Mouse (Mus musculus) stomach, embryonic 15.5 days (tissue): ENCODE data around the gene Nat9. TPM values are rescaled to one million over a fixed set of nuclear protein-coding genes. Genes with fewer than 3 reads are reported as not detected.

Source experiments
- ATAC-seq: fragments of 200-750 bp; cut with Nextera tagmentation; 2 replicates; pipeline ENCODE4 v1.8.0; 2017; ENCODE audit warnings: low read depth, moderate number of reproducible peaks, moderate TSS enrichment; ENCODE audit not compliant: insufficient read depth, low FRiP score
- H3K27ac ChIP-seq: fragments of 300-500 bp; sonication (generic); 2 replicates; pipeline ENCODE4 v1.5.1; 2015; ENCODE audit warnings: mild to moderate bottlenecking, inconsistent platforms
- H3K27me3 ChIP-seq: fragments of 300-500 bp; sonication (generic); replicated peaks from 2 replicates; pipeline ENCODE4 v1.6.1; 2015; ENCODE audit warnings: inconsistent platforms
- H3K36me3 ChIP-seq: fragments of 300-500 bp; sonication (generic); 2 replicates; pipeline ENCODE4 v1.6.1; 2015; ENCODE audit warnings: inconsistent platforms
- H3K4me1 ChIP-seq: fragments of 300-500 bp; sonication (generic); 2 replicates; pipeline ENCODE4 v1.6.1; 2015; ENCODE audit warnings: inconsistent platforms
- H3K4me2 ChIP-seq: fragments of 300-500 bp; sonication (generic); 2 replicates; pipeline ENCODE4 v1.6.1; 2015; ENCODE audit warnings: mild to moderate bottlenecking, inconsistent platforms
- H3K4me3 ChIP-seq: fragments of 300-500 bp; sonication (generic); replicated peaks from 2 replicates; pipeline ENCODE4 v1.5.1; 2015; ENCODE audit warnings: inconsistent platforms
- H3K9ac ChIP-seq: fragments of 300-500 bp; sonication (generic); 2 replicates; pipeline ENCODE4 v1.6.1; 2015; ENCODE audit warnings: inconsistent platforms
- H3K9me3 ChIP-seq: fragments of 300-500 bp; sonication (generic); 2 replicates; pipeline ENCODE4 v1.6.1; 2016; ENCODE audit warnings: inconsistent platforms
- WGBS: fragments of 180-500 bp; shearing (Covaris S2); methylation state at CpG from one replicate; pipeline ENCODE4 v1.1.7; 2015; 5-methylcytosine and 5-hydroxymethylcytosine counted together
- polyA plus RNA-seq: library from polyadenylated mRNA; unstranded; fragments of >200 nt; fragmentation: Nextera tagmentation; extraction: Ambion mirVana; gene quantifications from 2 replicates; pipeline ENCODE4 v1.2.1, GENCODE M21; 2015

The Nat9 gene
- polyA plus RNA-seq, 1 experiment from 2014 or later, result 23.2 TPM

GRCm38 (mm10) chr11:115208776-115209732 is 21.4 kb upstream of the Nat9 start:
- no peaks in the 10 kb centered on the region; the same call in 1 of the 2 replicates for H3K27me3 ChIP-seq
- H3K9me3 ChIP-seq, result no peaks in the 10 kb centered on the region
- H3K27ac ChIP-seq, result no peak overlapping the region
- WGBS, result 77% methylated on average over 25 of the region's 25 CpGs
- H3K4me3 ChIP-seq, result no peak overlapping the region
- H3K4me2 ChIP-seq, result no peak overlapping the region
- ATAC-seq, result no peak
- H3K9ac ChIP-seq, result no peak overlapping the region
- 0 out of 2 replicates have a peak, but pooled peaks cover 5% of the 10 kb centered on the region for H3K4me1 ChIP-seq
- H3K36me3 ChIP-seq, result no peaks in the 10 kb centered on the region

DNA sequence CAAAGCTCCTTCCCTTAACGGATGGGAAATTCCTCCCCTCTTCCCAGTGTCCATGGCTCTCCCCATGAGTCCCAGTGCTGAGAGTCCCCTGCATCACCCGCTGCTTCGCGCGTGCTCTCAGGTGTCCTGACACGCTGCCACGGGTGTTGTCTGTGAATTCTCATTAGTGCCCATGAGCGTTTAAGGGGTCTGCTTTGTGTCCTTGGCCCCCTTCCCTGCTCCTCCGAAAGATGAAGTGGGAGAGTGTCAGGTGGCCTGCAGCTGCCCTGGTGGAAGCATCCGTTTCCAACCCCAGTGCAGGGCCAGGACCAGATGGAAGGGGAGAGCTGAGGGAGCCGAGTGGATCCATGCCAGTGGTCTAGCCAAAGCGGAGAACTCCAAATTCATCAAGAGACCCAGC is 20.5 kb upstream of the Nat9 start:
- Histone ChIP-seq H3K9ac (no peak overlapping the region), H3K9me3 (no peaks in the 10 kb centered on the region), H3K4me2 (no peak overlapping the region), H3K4me1 (0 out of 2 replicates have a peak, but pooled peaks cover 5% of the 10 kb centered on the region), H3K36me3 (no peaks in the 10 kb centered on the region), H3K4me3 (no peak overlapping the region), H3K27ac (no peak overlapping the region), H3K27me3 (no peaks in the 10 kb centered on the region; the same call in 1 of the 2 replicates)
- no peak for ATAC-seq
- WGBS, result 69% methylated on average over 12 of the region's 12 CpGs

DNA sequence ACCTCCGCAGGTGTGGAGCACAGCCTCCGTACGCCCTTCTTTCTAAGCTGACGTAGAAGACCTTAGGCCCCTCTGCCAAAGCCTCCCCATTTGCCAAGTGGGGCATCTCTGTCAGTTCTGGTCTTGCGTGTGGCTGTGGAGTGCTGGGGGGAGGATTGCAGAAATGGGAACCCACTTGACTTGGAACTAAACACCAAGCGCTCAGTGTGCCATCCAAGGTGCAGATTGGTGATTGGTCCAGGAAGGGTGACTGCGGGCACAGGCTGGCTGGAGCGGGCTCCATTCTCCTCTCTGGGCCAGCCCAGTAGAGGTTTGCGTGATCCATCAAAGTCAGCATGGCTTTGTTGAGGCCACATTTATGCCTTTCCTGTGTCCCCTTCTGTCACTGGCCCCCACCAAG is 15.1 kb upstream of the Nat9 start:
- H3K27ac ChIP-seq, result no peak overlapping the region

GRCm38 (mm10) chr11:115202316-115202715 is 14.7 kb upstream of the Nat9 start:
- Histone ChIP-seq H3K4me1 (no peaks in the 10 kb centered on the region), H3K36me3 (peaks cover 9% of the 10 kb centered on the region; the same call in 1 of the 2 replicates), H3K9me3 (no peaks in the 10 kb centered on the region), H3K9ac (no peak overlapping the region), H3K4me2 (no peak overlapping the region), H3K4me3 (no peak overlapping the region), H3K27ac (no peak overlapping the region), H3K27me3 (no peaks in the 10 kb centered on the region; the same call in 1 of the 2 replicates)
- ATAC-seq, result 0 out of 2 replicates have a peak, but pooled peaks have one; percentile 70
- WGBS, result 14% methylated on average over 12 of the region's 12 CpGs

More for the DNA sequence above, 15.1 kb upstream of the Nat9 start:
- Histone ChIP-seq H3K4me3 (no peak overlapping the region), H3K4me1 (no peaks in the 10 kb centered on the region), H3K36me3 (peaks cover 5% of the 10 kb centered on the region; the same call in 1 of the 2 replicates), H3K27me3 (no peaks in the 10 kb centered on the region; the same call in 1 of the 2 replicates), H3K4me2 (no peak overlapping the region), H3K9ac (no peak overlapping the region), H3K9me3 (no peaks in the 10 kb centered on the region)
- ATAC-seq, result no peak
- WGBS, result 92% methylated on average over 9 of the region's 9 CpGs

DNA sequence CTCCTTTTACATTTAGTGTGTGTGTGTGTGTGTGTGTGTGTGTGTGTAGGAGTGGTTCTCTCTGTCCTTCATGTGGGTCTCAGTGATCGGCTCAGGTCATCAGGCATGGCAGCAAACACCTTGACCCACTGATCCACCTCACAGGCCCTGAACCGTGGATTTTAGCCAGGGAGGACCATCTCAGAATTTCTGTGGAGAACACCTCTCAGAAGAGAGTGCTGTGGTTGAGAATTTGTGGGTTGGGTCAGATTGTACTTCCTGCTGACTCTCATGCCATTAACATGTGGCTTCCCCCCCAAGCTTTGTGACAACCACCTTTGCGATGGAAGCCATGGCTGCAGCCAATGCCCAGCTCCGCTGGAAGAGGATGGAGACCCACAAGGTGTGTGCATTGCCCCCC is 12.9 kb upstream of the Nat9 start:
- H3K4me2 ChIP-seq, result no peak overlapping the region
- H3K4me3 ChIP-seq, result no peak overlapping the region
- WGBS, result 89% methylated on average over 4 of the region's 4 CpGs

DNA sequence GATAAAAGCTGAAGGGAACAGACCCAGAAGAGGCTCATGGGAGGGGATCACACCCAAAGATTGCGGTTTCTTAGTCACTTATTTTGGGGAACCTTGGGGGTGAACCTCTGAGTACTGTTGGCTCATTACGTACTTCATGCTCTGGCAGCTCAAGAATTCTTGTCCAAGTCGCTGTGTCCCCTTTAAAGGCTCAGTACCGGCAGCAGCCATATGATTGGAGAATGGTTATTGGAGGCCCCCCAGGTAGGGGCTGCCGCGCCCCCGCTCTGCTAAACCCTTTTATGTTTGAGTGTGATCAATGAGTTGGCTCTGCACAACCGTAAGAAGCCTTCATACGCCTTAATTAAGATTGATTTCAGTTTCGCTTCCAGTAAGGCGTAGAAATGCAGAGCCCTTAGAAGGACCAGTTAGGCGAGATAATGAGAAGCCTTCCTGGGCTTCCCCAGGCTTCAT is 11.3 kb upstream of the Nat9 start:
- H3K4me2 ChIP-seq, result no peak overlapping the region
- no peaks in the 10 kb centered on the region for H3K9me3 ChIP-seq
- H3K4me1 ChIP-seq, result no peaks in the 10 kb centered on the region
- H3K27ac ChIP-seq, result no peak overlapping the region
- H3K27me3 ChIP-seq, result no peaks in the 10 kb centered on the region
- WGBS, result 48% methylated on average over 12 of the region's 12 CpGs
- no peak overlapping the region for H3K4me3 ChIP-seq
- no peak overlapping the region for H3K9ac ChIP-seq
- no peak for ATAC-seq
- H3K36me3 ChIP-seq, result peaks cover 10% of the 10 kb centered on the region; the same call in 1 of the 2 replicates

More for the DNA sequence above, 12.9 kb upstream of the Nat9 start:
- Histone ChIP-seq H3K9ac (no peak overlapping the region), H3K27me3 (no peaks in the 10 kb centered on the region; the same call in 1 of the 2 replicates), H3K36me3 (peaks cover 10% of the 10 kb centered on the region; the same call in 1 of the 2 replicates), H3K27ac (no peak overlapping the region), H3K4me1 (no peaks in the 10 kb centered on the region), H3K9me3 (no peaks in the 10 kb centered on the region)
- ATAC-seq, result no peak

DNA sequence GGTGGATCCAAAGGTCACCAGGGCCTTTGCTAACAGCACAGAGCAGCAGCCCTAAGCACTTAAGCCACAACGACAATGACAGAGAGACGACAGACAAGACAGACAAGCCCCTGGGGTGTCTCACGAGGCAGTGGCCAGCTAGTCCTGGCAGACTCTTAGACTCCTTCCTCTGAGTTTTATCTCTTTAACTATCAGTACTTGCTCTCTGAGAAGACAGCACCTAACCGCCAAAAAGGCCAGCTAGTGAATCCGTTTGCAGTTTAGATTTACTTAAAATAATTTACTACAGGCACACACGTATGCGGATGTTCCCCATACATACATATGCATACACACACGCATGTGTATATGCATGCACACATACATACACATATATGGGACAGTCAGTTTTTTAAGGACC is 9.9 kb upstream of the Nat9 start:
- WGBS, result 81% methylated on average over 8 of the region's 8 CpGs
- no peaks in the 10 kb centered on the region for H3K4me1 ChIP-seq

DNA sequence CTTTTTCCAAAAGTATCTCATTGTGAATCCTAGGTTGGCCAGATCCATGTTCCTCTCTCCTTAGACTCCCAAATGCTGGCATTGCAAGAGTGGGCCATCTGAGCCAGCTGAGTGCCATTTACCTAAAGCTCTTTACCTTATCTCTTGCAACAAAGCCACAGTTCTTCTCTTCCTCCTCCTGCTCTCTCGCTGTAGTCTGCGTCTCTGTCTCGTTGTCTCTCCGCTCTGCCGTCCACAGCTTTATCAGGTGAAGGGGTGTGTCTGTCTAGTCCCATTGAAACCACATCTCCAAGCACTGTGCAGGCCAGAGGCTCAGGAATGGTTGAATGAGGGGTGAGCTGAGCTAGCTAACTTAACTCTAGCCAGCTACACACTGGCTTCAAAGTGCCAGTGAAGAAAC is 8.3 kb upstream of the Nat9 start:
- no peak overlapping the region for H3K4me3 ChIP-seq
- H3K9me3 ChIP-seq, result no peaks in the 10 kb centered on the region
- 0 out of 2 replicates have a peak, but pooled peaks cover 5% of the 10 kb centered on the region for H3K4me1 ChIP-seq
- H3K27ac ChIP-seq, result no peak overlapping the region
- 75% methylated on average over 5 of the region's 5 CpGs for WGBS
- H3K36me3 ChIP-seq, result peaks cover 7% of the 10 kb centered on the region; the same call in 1 of the 2 replicates
- H3K27me3 ChIP-seq, result no peaks in the 10 kb centered on the region
- ATAC-seq, result no peak
- H3K4me2 ChIP-seq, result no peak overlapping the region
- no peak overlapping the region for H3K9ac ChIP-seq

More for the DNA sequence above, 9.9 kb upstream of the Nat9 start:
- H3K9ac ChIP-seq, result no peak overlapping the region
- H3K4me2 ChIP-seq, result no peak overlapping the region
- H3K9me3 ChIP-seq, result no peaks in the 10 kb centered on the region
- no peak for ATAC-seq
- H3K27me3 ChIP-seq, result no peaks in the 10 kb centered on the region
- H3K36me3 ChIP-seq, result peaks cover 8% of the 10 kb centered on the region; the same call in 1 of the 2 replicates
- H3K27ac ChIP-seq, result no peak overlapping the region
- H3K4me3 ChIP-seq, result no peak overlapping the region

- no peak overlapping the region for H3K9ac ChIP-seq
- no peaks in the 10 kb centered on the region for H3K9me3 ChIP-seq
- no peak overlapping the region for H3K4me3 ChIP-seq
- H3K4me1 ChIP-seq, result 0 out of 2 replicates have a peak, but pooled peaks cover 5% of the 10 kb centered on the region
- 71% methylated on average over 6 of the region's 6 CpGs for WGBS
- no peak overlapping the region for H3K27ac ChIP-seq
- no peak for ATAC-seq
- H3K27me3 ChIP-seq, result no peaks in the 10 kb centered on the region
- no peak overlapping the region for H3K4me2 ChIP-seq
- H3K36me3 ChIP-seq, result peaks cover 7% of the 10 kb centered on the region; the same call in 1 of the 2 replicates
Measured at GRCm38 (mm10) chr11:115194693-115195092, 7.0 kb upstream of the Nat9 start.

- no peaks in the 10 kb centered on the region for H3K27me3 ChIP-seq
- no peak overlapping the region for H3K4me3 ChIP-seq
- no peak overlapping the region for H3K9ac ChIP-seq
- no peak overlapping the region for H3K4me2 ChIP-seq
- no peak overlapping the region for H3K27ac ChIP-seq
- H3K36me3 ChIP-seq, result no peaks in the 10 kb centered on the region
- 47% methylated on average over 9 of the region's 9 CpGs for WGBS
- H3K4me1 ChIP-seq, result peaks cover 16% of the 10 kb centered on the region
- H3K9me3 ChIP-seq, result no peaks in the 10 kb centered on the region
- no peak for ATAC-seq
Measured at GRCm38 (mm10) chr11:115192180-115192579, 4.5 kb upstream of the Nat9 start.

- Histone ChIP-seq H3K9me3 (no peaks in the 10 kb centered on the region), H3K27ac (0 out of 2 replicates have a peak overlapping the region, but pooled peaks have one; percentile 13), H3K27me3 (no peaks in the 10 kb centered on the region), H3K4me2 (no peak overlapping the region), H3K36me3 (no peaks in the 10 kb centered on the region), H3K4me1 (peaks cover 21% of the 10 kb centered on the region), H3K4me3 (no peak overlapping the region), H3K9ac (no peak overlapping the region)
- 92% methylated on average over 6 of the region's 6 CpGs for WGBS
- ATAC-seq, result no peak
Measured at GRCm38 (mm10) chr11:115189304-115189703, 1.6 kb upstream of the Nat9 start.
